Mouse (Mus musculus) liver, postnatal 0 days (tissue): ENCODE data around the gene Timm29. TPM values are rescaled to one million over a fixed set of nuclear protein-coding genes. Genes with fewer than 3 reads are reported as not detected.

Experiments used
- ATAC-seq: fragments of 200-750 bp; cut with Nextera tagmentation; 2 replicates; pipeline ENCODE4 v1.8.0; 2017; ENCODE audit warnings: mild to moderate bottlenecking, moderate library complexity
- DNase-seq: peaks from one replicate; pipeline ENCODE4 v3.0.0-alpha.2; 2016
- H3K27ac ChIP-seq: fragments of 300-500 bp; sonication (generic); 2 replicates; pipeline ENCODE4 v1.5.1; 2014; ENCODE audit warnings: antibody characterized with exemption, moderate library complexity, mild to moderate bottlenecking, low read depth
- H3K27me3 ChIP-seq: fragments of 300-500 bp; sonication (generic); 2 replicates; pipeline ENCODE4 v1.6.1; 2014; ENCODE audit warnings: low read length, control low read depth, mixed read lengths; ENCODE audit not compliant: insufficient read depth
- H3K36me3 ChIP-seq: fragments of 300-500 bp; sonication (generic); replicated peaks from 2 replicates; pipeline ENCODE4 v1.6.1; 2014; ENCODE audit warnings: mild to moderate bottlenecking, control low read depth, low read length, moderate library complexity, mixed read lengths; ENCODE audit not compliant: insufficient read depth
- H3K4me1 ChIP-seq: fragments of 300-500 bp; sonication (generic); 2 replicates; pipeline ENCODE4 v1.6.1; 2014; ENCODE audit warnings: antibody characterized with exemption, mild to moderate bottlenecking, control low read depth; ENCODE audit not compliant: insufficient read depth
- H3K4me2 ChIP-seq: fragments of 300-500 bp; sonication (generic); 2 replicates; pipeline ENCODE4 v1.6.1; 2014; ENCODE audit warnings: low read depth, mild to moderate bottlenecking, low read length, moderate library complexity, mixed read lengths
- H3K4me3 ChIP-seq: fragments of 300-500 bp; sonication (generic); 2 replicates; pipeline ENCODE4 v1.5.1; 2014; ENCODE audit warnings: low read depth, low read length
- H3K9ac ChIP-seq: fragments of 300-500 bp; sonication (generic); replicated peaks from 2 replicates; pipeline ENCODE4 v1.6.1; 2014; ENCODE audit warnings: mild to moderate bottlenecking, moderate library complexity
- H3K9me3 ChIP-seq: fragments of 300-500 bp; sonication (generic); 2 replicates; pipeline ENCODE4 v1.6.1; 2016; ENCODE audit warnings: mild to moderate bottlenecking, control low read depth, low read length, mixed read lengths
- CTCF ChIP-seq: sonication (generic); IDR thresholded peaks from 2 replicates; pipeline ENCODE4 v1.5.1; 2016; ENCODE audit warnings: antibody characterized with exemption, low read depth
- EP300 ChIP-seq: IDR thresholded peaks from 2 replicates; pipeline ENCODE4 v1.6.1; 2016; ENCODE audit warnings: antibody characterized with exemption, low read depth, mild to moderate bottlenecking
- WGBS: fragments of 180-500 bp; shearing (Covaris S2); extraction: QIAGEN DNeasy Blood & Tissue Kit; methylation state at CpG from one replicate; pipeline ENCODE4 v1.1.7; 2014; ENCODE audit not compliant: insufficient replicate concordance; 5-methylcytosine and 5-hydroxymethylcytosine counted together
- polyA plus RNA-seq: library from polyadenylated mRNA; unstranded; fragments of >200 nt; fragmentation: Nextera tagmentation; extraction: Ambion mirVana; gene quantifications from 2 replicates; pipeline ENCODE4 v1.2.1, GENCODE M21; 2015

Gene Timm29
- 12.5 and 13.0 TPM in 2 replicates for polyA plus RNA-seq

- TF ChIP-seq CTCF (no peak), EP300 (peak; percentile 23; the same call in 1 of the 2 replicates)
- peak within 1 kb of the TSS; percentile 78 for H3K4me3 ChIP-seq
- H3K4me1 ChIP-seq, result peaks cover 16% of the 10 kb centered on the region
- peak within 1 kb of the TSS; percentile 80 for H3K27ac ChIP-seq
- H3K36me3 ChIP-seq, result peaks cover 24% of the 10 kb centered on the region
- WGBS, result 2% methylated on average over 30 of the region's 30 CpGs
- no peaks in the 10 kb centered on the region for H3K27me3 ChIP-seq
- ATAC-seq (peak; percentile 91), DNase-seq (peak; percentile 86)
- peak within 1 kb of the TSS; percentile 85 for H3K9ac ChIP-seq
- H3K4me2 ChIP-seq, result peak within 1 kb of the TSS; percentile 92
- H3K9me3 ChIP-seq, result no peaks in the 10 kb centered on the region
These were observed at the start of gene Timm29, which contains the start of gene Yipf2 for GRCm38 (mm10) chr9:21592703-21593121. TSS of gene Timm29 (plus strand) at chr9:21592722. TSS of gene Yipf2 (minus strand) at chr9:21592828.

GRCm38 (mm10) chr9:21545351-21545915 is 47.1 kb upstream of the Timm29 start:
- peak overlapping the region; percentile 88 for H3K4me2 ChIP-seq
- 21% methylated on average over 9 of the region's 9 CpGs for WGBS
- ATAC-seq, result peak; percentile 55
- H3K9ac ChIP-seq, result peak overlapping the region; percentile 57
- H3K27me3 ChIP-seq, result no peaks in the 10 kb centered on the region
- peaks cover 27% of the 10 kb centered on the region for H3K4me1 ChIP-seq
- H3K9me3 ChIP-seq, result no peaks in the 10 kb centered on the region
- peak overlapping the region; percentile 80 for H3K27ac ChIP-seq
- H3K36me3 ChIP-seq, result peaks cover 7% of the 10 kb centered on the region
- no peak for TF ChIP-seq CTCF
- no peak for TF ChIP-seq EP300
- no peak for DNase-seq
- H3K4me3 ChIP-seq, result peak overlapping the region; percentile 65

GRCm38 (mm10) chr9:21545916-21546788 is 46.4 kb upstream of the Timm29 start:
- Histone ChIP-seq H3K4me2 (peak overlapping the region; percentile 88), H3K9ac (peak overlapping the region; percentile 57), H3K36me3 (peaks cover 10% of the 10 kb centered on the region), H3K27ac (peak overlapping the region; percentile 80), H3K4me1 (peaks cover 23% of the 10 kb centered on the region), H3K27me3 (no peaks in the 10 kb centered on the region), H3K9me3 (no peaks in the 10 kb centered on the region), H3K4me3 (peak overlapping the region; percentile 65)
- under 1% methylated on average over 63 of the region's 67 CpGs for WGBS
- TF ChIP-seq CTCF (peak; percentile 77), EP300 (no peak)
- DNase-seq (peak; percentile 100), ATAC-seq (peak; percentile 87)

- TF ChIP-seq CTCF, result no peak
- no peak for TF ChIP-seq EP300
- H3K27ac ChIP-seq, result peak within 1 kb of the TSS; percentile 95
- peaks cover 23% of the 10 kb centered on the region for H3K4me1 ChIP-seq
- peak within 1 kb of the TSS; percentile 81 for H3K4me3 ChIP-seq
- peak within 1 kb of the TSS; percentile 91 for H3K4me2 ChIP-seq
- H3K9ac ChIP-seq, result peak within 1 kb of the TSS; percentile 98
- DNase-seq (no peak), ATAC-seq (no peak)
- no peaks in the 10 kb centered on the region for H3K9me3 ChIP-seq
- H3K27me3 ChIP-seq, result no peaks in the 10 kb centered on the region
- 3% methylated on average over 20 of the region's 52 CpGs for WGBS
- peaks cover 11% of the 10 kb centered on the region for H3K36me3 ChIP-seq
These were observed 45.8 kb upstream of the Timm29 start, which contains the start of gene Carm1 for GRCm38 (mm10) chr9:21546789-21547074. TSS of gene Carm1 (plus strand) at chr9:21546894.

- Histone ChIP-seq H3K27me3 (no peaks in the 10 kb centered on the region), H3K9ac (peak overlapping the region; percentile 98), H3K4me2 (peak overlapping the region; percentile 91), H3K9me3 (no peaks in the 10 kb centered on the region), H3K36me3 (peaks cover 11% of the 10 kb centered on the region), H3K27ac (peak overlapping the region; percentile 95), H3K4me1 (peaks cover 23% of the 10 kb centered on the region), H3K4me3 (peak overlapping the region; percentile 81)
- WGBS, result under 1% methylated on average over 32 of the region's 66 CpGs
- ATAC-seq, result peak; percentile 8
- peak; percentile 24; the same call in 1 of the 2 replicates for TF ChIP-seq CTCF
- no peak for TF ChIP-seq EP300
- DNase-seq, result peak; percentile 48
These were observed 45.2 kb upstream of the Timm29 start for GRCm38 (mm10) chr9:21547075-21547941.

GRCm38 (mm10) chr9:21551049-21551448 is 41.5 kb upstream of the Timm29 start:
- H3K4me1 ChIP-seq, result peaks cover 23% of the 10 kb centered on the region
- WGBS, result 93% methylated on average over 2 of the region's 2 CpGs

More at GRCm38 (mm10) chr9:21551049-21551448, 41.5 kb upstream of the Timm29 start:
- TF ChIP-seq CTCF (no peak), EP300 (no peak)
- H3K4me2 ChIP-seq, result no peak overlapping the region
- H3K4me3 ChIP-seq, result no peak overlapping the region
- no peaks in the 10 kb centered on the region for H3K9me3 ChIP-seq
- peak; percentile 8 for DNase-seq
- ATAC-seq, result no peak
- H3K9ac ChIP-seq, result no peak overlapping the region
- H3K27me3 ChIP-seq, result no peaks in the 10 kb centered on the region
- peaks cover 11% of the 10 kb centered on the region for H3K36me3 ChIP-seq
- no peak overlapping the region for H3K27ac ChIP-seq
